Mouse (Mus musculus): ENCODE measurements at regions not wholly inside any gene's neighbourhood (a gene's known extent, or its start where the extent isn't known, plus 50 kb on each side); places are given as distances from the start of the nearest gene placed in this dataset.

DNA sequence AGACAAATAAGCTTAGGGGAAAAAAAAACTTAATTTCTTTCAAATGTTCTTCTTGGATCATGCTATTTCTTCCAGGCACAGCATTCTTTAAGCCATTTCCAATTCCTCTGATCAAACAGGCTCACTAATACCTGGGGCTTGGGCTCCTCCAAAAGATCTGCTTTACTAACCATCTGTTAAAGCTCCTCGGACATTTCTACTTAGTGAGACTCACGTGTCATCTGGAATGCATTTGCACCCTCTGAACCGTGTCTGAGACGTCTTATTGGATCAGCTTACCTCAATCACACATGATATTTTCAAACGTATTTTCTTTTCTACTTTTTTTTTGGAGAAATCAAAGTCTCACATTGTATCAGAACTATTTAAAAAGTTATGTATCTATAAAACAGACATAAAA, 132.4 kb downstream of the Npr3 start:
- DNase-seq (ENCODE audit: low spot score in 2 of 2), result no peak

DNA sequence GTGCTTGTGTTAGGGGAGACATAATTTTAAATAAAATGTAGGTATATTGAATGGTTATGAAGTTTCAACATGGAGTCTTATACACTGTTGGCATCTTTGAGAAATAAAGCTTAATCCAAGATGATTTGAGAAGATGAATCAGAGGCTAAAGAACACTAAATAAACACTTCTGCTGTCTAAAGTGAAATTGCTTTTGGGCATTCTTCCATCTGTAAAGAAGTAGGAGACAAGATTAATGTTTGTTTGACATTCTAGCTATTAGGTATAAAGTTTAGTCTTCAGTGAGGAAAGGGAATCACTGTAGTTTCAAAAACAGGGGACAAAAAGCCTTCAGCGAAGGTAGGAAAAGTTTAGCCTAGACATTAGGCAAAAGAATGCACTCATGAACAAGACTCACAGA, 136.5 kb downstream of the Npr3 start:
- no peak for DNase-seq (ENCODE audit: low spot score in 2 of 2)

- DNase-seq (ENCODE audit: low spot score in 2 of 2), result no peak
Observed at GRCm38 (mm10) chr15:11757963-11758362, 149.1 kb downstream of the Npr3 start.

- no peak for DNase-seq (ENCODE audit: low spot score in 2 of 2)
Observed at GRCm38 (mm10) chr15:11756786-11757185, 150.3 kb downstream of the Npr3 start.

DNA sequence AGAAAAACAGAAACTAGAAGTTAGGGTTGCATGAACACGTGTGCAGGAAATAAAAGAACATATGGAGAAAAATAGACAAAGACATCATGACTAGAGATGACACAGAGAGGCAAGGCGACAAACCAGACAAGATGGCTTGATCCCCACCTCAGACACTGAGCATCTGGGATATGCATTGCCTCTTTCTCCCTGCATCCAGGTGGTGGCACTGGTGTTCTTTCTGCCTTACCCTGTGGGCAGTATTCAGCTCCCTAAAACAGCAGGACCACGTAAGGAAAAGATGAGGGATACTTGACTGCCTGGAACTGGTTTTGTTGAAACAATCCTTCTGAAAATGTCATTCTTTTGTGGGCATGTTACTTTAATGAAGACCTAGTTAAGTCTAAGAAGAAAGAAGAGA, 153.9 kb downstream of the Npr3 start:
- DNase-seq (ENCODE audit: low spot score in 2 of 2), result peak; percentile 61 to 67

DNA sequence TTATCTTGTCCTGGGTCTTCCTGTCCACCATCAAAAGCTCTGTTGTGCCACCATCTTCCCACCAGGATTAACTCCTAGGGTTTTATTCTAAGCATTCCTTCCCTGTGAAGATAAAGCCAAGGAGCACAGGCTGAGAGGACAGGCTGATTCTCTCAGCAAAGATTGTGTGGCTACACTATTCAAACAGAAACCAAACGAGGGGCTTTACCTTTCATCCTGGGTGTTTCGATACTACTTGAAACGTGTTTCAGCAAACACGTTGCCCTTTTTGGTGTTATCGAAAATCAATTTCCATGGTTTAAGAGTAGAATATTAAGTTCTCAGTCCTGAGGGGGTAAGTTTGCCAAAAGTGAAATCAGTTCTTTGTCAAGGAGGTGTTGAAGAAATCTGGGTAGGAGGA, 156.2 kb downstream of the Npr3 start:
- DNase-seq (ENCODE audit: low spot score in 2 of 2), result no peak

GRCm38 (mm10) chr15:11749509-11749908, 157.6 kb downstream of the Npr3 start:
- peak in 1 of 2 experiments; percentile 12 for DNase-seq (ENCODE audit: low spot score in 2 of 2)

DNA sequence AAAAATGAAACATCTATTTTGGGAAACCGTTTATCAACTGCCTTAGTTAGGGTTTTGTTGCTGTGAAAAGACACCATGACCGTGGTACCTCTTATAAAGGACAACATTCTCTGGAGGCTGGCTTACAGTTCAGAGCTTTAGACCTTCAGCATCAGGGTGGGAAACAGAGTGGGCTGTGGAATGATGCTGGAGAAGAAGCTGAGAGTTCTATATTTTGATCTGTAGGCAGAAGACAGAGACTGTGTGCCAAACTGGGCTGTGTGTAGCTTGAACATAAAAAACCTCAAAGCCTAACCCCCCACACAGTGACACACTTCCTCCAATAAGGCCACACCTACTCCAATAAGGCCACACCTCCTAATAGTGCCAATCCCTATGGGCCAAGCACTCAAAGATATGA, 158.8 kb downstream of the Npr3 start:
- DNase-seq (ENCODE audit: low spot score in 2 of 2), result no peak

DNA sequence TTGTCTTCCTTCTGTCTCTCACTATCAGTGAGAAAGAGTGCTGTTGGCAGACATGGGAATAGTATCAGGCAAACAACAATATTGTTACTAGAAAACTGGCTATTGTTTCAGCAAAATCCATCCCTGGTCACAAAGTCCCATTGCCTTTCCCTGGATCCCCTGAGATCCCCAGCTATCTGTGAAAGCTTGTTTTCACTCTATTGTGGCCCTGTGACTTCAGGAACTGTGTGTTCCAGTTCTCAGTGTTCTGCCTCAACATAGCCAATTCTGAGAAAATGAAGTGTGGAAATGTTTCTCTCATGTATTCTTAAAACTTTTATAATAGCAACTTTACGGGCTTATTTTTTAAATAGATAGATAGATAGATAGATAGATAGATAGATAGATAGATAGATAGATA, 160.3 kb downstream of the Npr3 start:
- no peak for DNase-seq (ENCODE audit: low spot score in 2 of 2)

DNA sequence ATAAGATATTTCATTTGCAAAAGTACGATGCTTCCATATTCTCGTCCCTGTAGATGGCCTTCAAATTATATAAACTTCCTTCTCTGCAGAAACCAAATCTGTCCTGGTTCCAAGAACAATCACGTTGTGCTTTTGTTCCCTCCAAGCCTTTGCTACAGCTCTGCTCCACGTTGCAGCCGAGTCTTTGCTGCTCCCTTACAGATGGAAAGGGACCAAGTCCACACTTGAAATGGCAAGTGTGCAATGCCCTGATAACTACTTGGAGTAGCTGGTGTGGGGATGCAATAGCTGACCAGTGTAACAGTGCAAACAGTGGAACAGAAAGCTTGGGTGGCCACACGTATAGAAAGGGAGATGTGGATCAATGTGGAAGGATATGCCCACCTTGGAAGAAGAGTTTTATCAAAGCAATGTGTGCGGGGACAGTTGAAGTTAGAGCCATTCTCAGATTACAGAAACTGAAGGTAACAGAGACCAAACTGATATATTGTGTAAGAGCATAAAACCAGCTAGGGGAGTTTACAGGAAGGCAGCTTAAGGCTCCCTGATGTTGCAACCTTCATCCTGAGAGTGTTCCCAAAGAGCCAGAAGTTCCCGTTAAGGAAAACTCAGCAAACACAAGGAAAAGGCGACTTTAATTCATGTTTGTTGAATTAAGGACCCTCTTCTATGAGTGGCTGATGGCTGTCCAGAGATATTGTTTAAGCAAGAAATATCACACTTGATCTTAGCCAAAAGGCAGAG, 161.3 kb downstream of the Npr3 start:
- no peak for DNase-seq (ENCODE audit: low spot score in 2 of 2)

GRCm38 (mm10) chr15:11744903-11745302, 162.2 kb downstream of the Npr3 start:
- DNase-seq (ENCODE audit: low spot score in 2 of 2), result no peak

- DNase-seq (ENCODE audit: low spot score in 2 of 2), result no peak
Observed at GRCm38 (mm10) chr15:11744296-11744695, 162.8 kb downstream of the Npr3 start.

DNA sequence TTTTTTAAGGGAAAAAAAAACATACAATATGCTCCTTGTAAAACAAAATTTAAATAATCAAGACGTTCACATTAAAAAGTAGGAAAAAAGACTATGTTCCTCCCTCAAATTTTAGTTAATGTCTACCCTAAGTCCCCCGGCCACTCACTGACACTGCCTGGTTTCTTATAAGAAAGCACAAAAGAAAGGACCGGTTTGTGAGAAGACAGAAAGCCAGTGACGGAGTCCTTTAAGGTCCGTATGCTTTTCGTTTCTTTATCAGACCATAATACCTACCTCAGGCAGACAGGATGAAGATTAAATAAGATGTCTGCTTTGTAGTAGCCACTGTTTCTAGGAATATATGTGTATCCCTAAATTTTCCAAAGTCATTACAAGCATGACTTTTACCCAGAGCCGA, 164.3 kb downstream of the Npr3 start:
- no peak for DNase-seq (ENCODE audit: low spot score in 2 of 2)

DNA sequence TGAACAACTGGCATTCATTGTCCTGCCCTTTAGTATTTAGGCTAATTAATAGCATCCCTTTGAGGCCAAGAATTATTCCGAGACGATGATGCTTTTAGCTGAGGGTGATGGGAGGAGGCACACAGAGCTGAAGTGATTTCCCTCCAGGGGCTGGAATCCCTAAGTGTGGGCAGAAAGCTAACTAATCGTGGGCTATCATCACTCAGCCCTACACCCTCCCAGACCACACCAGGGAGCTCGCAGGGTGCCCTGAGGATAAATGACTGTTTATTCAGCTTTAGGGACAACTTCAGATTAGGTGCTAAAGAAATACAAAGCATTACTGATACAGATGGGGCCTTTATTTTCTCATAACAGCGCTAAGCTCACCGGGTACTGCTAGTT, 164.7 kb downstream of the Npr3 start:
- no peak for DNase-seq (ENCODE audit: low spot score in 2 of 2)

- peak in 1 of 2 experiments; percentile 22 for DNase-seq (ENCODE audit: low spot score in 2 of 2)
Observed at GRCm38 (mm10) chr15:11741598-11742345, 165.3 kb downstream of the Npr3 start.

GRCm38 (mm10) chr15:11737436-11738000, 169.6 kb downstream of the Npr3 start:
- DNase-seq (ENCODE audit: low spot score in 2 of 2), result no peak

GRCm38 (mm10) chr15:11734639-11735265, 172.3 kb downstream of the Npr3 start:
- DNase-seq (ENCODE audit: low spot score in 2 of 2), result no peak

DNA sequence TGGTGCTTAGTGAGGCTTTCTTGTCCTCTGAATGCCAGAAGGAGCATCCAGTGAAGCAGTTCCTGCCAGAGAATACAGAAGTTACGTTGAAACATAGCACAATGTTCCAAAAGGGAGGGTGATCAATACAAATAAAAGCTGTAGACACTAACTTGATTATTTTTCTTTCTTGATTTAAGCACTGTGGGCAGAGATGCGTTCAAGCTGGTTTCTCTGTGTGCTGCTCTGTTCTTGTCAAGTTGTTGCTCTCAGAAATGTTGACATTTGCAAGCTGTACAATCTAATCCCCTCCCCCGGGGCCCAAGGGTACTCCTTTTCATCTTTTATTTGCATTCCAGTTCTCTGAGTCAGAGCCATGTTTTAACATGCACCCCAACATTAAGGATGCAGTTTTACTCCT, 177.7 kb downstream of the Npr3 start:
- DNase-seq (ENCODE audit: low spot score in 2 of 2), result no peak

DNA sequence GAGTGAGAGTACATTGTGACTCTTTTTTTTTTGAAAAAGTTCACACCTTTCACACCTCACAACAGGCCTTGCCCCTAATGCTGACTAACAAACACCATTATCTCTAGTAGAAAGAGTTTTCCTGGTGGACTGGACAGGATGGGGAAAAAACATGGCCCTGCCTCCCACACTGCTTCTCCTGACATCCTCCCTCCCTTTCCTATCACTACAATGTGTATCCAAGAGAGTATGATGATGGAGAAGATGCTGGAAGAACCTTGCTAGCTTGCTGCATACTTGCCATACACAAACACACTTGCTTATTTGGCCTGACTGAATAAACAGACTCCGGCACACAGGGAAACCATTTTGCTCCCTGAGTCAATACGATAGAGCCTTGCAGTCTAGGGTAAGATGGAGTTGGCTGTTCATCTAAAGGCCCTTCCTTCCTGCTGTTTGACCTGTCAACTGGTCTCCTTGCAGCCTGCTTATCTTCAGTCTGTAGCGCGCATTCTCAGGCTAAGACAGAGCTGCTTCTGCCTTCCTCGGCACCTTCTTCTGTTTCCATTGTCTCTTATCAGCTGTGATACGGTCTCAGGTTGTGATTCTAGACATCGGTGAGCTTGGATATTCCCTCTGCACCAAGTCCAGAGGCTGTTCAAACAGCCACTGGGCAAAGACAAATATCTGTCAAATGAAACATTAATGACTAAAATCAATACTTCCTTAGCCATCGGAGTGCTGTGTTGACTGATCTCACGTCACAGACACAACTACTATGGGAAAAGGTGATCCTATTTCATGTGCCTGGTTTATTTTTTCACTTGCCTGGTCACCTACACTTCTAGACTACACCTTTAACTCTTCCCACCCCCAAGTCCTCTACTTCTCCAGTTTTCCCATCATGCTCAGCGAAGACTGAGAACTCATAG, 181.2 kb downstream of the Npr3 start:
- DNase-seq (ENCODE audit: low spot score in 2 of 2), result no peak

- no peak for DNase-seq (ENCODE audit: low spot score in 2 of 2)
Observed at GRCm38 (mm10) chr15:11720645-11721044, 186.4 kb downstream of the Npr3 start.

Measured in left cerebral cortex, adult 18-20 months (tissue).